Mouse (Mus musculus): ENCODE measurements around the gene Bhlhb9. TPM values are rescaled to one million over a fixed set of nuclear protein-coding genes. Genes with fewer than 3 reads are reported as not detected.
"Not testable (repeated sequence)": the region's sequence is repeated elsewhere in the genome, so short reads cannot be mapped to it uniquely, and the experiment has no call there.

Gene Bhlhb9
- 94.1 and 104 TPM in 2 replicates for polyA plus RNA-seq (2015; fragmentation: Nextera tagmentation; extraction: Ambion mirVana)

DNA sequence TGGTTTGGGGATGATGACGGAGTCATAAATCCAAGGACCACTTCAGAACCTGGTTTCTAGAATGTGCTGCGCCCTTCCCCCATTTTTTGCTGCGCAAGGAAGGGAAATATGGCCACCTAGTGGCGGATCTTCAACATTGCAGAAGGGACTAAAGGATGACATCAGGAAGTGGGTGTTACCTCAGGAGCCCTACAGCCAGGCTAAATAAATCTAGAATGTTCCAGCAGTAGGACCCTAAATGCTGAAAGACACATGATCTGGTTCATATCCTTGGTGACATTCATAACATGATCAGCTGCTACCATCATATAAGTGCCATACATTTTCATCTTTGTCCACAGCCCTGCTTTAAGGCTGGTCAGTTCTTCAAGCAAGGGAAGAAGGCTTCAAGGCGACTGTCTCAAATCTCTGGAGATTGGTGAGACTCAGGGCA is at the start of gene Bhlhb9:
Gene Bhlhb9, plus strand, starts transcription at position 383 of the 433 bp plus-strand sequence.
- 33% methylated on average over 4 of the region's 5 CpGs for WGBS
- H3K4me3 ChIP-seq = peak within 1 kb of the TSS; percentile 59
- peak within 1 kb of the TSS; percentile 50 for H3K4me2 ChIP-seq (replicated peaks)
- not testable (repeated sequence) for H3K36me3 ChIP-seq, H3K4me1 ChIP-seq, H3K27me3 ChIP-seq, H3K9me3 ChIP-seq
- H3K9ac ChIP-seq (replicated peaks) = peak within 1 kb of the TSS; percentile 59
- peak within 1 kb of the TSS; percentile 72 for H3K27ac ChIP-seq (replicated peaks)
- ATAC-seq (replicated peaks) = peak; percentile 4; the same call in 1 of the 2 replicates

DNA sequence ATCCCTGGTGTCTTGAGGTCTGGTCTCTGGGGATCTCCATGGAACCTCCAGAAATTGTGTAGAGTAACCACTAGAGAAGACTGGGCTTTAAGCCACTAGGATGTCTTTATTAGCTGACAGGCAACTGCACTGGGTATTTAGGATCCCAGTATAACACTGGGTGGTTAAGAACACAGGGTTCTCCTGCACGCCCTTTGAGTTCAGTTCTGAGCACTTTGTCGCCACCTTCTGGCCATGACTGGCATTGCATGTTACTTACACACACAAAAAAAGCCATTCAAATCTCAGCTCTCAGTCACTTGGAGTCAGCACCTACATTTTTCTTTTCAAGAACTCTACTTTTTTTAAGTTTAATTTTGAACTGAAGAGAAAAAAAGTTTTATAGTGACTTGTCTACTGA is 44.6 kb upstream of the Bhlhb9 start:
- Histone ChIP-seq H3K9me3 (no peaks in the 10 kb centered on the region), H3K27me3 (no peaks in the 10 kb centered on the region), H3K36me3 (peaks cover 5% of the 10 kb centered on the region; the same call in 1 of the 2 replicates), H3K27ac (replicated peaks) (no peak overlapping the region), H3K4me3 (no peak overlapping the region), H3K9ac (replicated peaks) (no peak overlapping the region), H3K4me1 (no peaks in the 10 kb centered on the region), H3K4me2 (replicated peaks) (no peak overlapping the region)
- ATAC-seq (replicated peaks) = 0 out of 2 replicates have a peak, but pooled peaks have one; percentile 55
- 7% methylated on average over 2 of the region's 2 CpGs for WGBS

DNA sequence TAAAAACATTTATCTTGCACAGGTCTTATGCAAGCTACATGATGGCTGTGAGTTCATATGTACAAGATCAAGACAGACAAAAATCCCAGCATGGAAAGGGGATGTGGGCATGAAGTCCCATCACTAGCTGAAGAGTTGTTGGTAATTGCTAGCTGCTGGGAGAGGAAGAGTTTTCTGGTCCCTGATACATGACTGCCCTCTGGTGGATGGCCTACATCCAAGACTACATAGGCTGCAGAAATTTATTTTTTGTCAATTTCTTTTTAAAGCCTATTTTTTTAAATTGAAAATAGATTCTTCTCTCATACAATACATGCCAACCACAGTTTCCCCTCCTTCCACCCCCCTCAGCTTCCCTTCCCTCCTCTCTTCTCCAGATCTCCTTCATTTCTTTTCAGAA is 35.7 kb upstream of the Bhlhb9 start:
- H3K4me2 ChIP-seq (replicated peaks) = no peak overlapping the region
- no peak overlapping the region for H3K4me3 ChIP-seq
- no peak overlapping the region for H3K9ac ChIP-seq (replicated peaks)
- no peak overlapping the region for H3K27ac ChIP-seq (replicated peaks)
- no peaks in the 10 kb centered on the region for H3K9me3 ChIP-seq
- H3K27me3 ChIP-seq = no peaks in the 10 kb centered on the region
- no peaks in the 10 kb centered on the region for H3K4me1 ChIP-seq
- no peak for ATAC-seq (replicated peaks)
- H3K36me3 ChIP-seq = peaks cover 5% of the 10 kb centered on the region; the same call in 1 of the 2 replicates

DNA sequence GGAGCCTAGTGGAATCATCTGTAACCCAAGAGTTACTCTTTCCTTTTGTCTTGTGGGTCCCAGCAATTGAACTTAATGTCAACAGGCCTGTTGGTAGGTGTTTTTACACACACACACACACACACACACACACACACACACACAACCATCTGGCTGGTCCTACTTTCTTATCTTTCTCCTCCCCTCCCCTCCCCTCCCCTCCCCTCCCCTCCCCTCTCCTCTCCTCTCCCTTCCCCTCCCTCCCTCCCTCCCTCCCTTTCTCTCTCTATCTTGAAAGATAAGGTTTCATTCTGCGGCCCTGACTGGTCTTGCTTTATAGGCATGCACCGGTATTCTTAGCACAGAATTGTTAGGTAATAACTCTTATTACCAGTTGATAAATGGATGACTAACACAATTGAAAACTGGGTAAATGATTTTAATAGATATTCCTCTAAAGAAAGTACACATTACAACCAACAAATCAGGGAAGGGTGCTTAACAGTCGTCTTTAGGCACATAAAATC is 29.3 kb upstream of the Bhlhb9 start:
- H3K4me2 ChIP-seq (replicated peaks) = no peak overlapping the region
- no peaks in the 10 kb centered on the region for H3K36me3 ChIP-seq
- no peaks in the 10 kb centered on the region for H3K27me3 ChIP-seq
- no peaks in the 10 kb centered on the region for H3K9me3 ChIP-seq
- no peak overlapping the region for H3K9ac ChIP-seq (replicated peaks)
- H3K4me1 ChIP-seq = no peaks in the 10 kb centered on the region
- 67% methylated on average over 2 of the region's 3 CpGs for WGBS
- no peak overlapping the region for H3K27ac ChIP-seq (replicated peaks)
- H3K4me3 ChIP-seq = no peak overlapping the region
- ATAC-seq (replicated peaks) = no peak

DNA sequence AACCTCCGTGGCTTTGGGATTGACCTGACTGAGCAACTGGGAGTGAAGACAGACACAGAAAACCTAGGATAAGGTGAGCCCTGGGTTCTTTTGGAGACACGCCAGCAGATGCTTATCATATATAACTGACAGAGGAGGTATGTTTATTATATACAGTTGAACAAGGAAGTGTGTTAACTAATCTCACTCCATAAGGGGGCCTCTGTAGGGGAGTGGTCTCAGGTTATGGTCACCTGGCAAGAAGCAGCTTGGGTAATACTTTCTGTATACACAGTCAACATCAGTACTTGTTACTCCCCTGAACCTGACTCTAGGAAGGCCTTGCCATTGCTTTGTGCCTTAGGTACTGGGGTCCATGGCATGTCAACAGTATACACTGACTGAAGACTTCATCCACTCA is 28.8 kb upstream of the Bhlhb9 start:
- ATAC-seq (replicated peaks) = no peak
- H3K4me1 ChIP-seq = no peaks in the 10 kb centered on the region
- no peaks in the 10 kb centered on the region for H3K9me3 ChIP-seq
- H3K4me2 ChIP-seq (replicated peaks) = no peak overlapping the region
- no peak overlapping the region for H3K9ac ChIP-seq (replicated peaks)
- H3K27me3 ChIP-seq = no peaks in the 10 kb centered on the region
- no peak overlapping the region for H3K4me3 ChIP-seq
- 79% methylated on average over 2 of the region's 2 CpGs for WGBS
- no peaks in the 10 kb centered on the region for H3K36me3 ChIP-seq
- no peak overlapping the region for H3K27ac ChIP-seq (replicated peaks)

DNA sequence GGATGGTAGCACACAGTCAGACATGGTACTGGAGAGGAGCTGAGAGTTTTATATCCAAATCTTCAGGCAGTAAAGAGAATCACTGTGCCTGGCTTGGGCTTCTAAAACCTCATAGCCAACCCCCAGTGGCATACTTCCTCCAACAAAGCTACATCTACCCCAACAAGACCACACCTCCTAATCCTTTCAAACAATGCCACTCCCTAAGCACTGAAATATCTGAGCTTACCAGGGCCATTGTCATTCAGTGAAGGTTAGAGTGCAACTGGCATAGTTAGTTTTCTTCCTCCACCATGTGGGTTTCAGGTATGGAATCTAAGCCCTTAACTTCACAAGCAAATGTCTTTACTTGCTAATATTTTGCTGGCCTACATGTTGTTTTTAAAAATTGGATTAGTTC is 5.9 kb upstream of the Bhlhb9 start:
- Histone ChIP-seq H3K4me1 (no peaks in the 10 kb centered on the region), H3K9ac (replicated peaks) (no peak overlapping the region), H3K4me3 (no peak overlapping the region), H3K27me3 (no peaks in the 10 kb centered on the region), H3K4me2 (replicated peaks) (no peak overlapping the region), H3K9me3 (no peaks in the 10 kb centered on the region), H3K36me3 (no peaks in the 10 kb centered on the region), H3K27ac (replicated peaks) (no peak overlapping the region)
- ATAC-seq (replicated peaks) = no peak

DNA sequence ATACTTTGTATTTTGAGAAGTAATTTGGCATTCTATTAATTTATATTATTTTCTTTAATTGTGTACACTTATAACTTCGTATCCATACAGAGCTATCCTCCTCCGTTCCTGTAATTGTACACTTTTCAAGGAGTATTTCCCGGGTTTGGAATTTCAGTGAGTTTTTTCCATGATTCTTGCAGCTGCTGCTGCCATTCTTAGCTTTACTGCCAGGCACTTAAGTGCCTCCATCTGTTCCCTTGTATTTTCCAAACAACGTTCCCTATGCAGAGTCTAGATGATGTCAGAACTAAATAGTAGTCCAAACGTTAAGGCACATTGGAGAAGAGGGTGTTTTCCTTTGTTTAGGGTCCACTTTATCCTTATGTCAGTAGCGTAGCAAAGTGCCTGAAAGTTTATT is 5.1 kb upstream of the Bhlhb9 start:
- Histone ChIP-seq H3K9ac (replicated peaks) (no peak overlapping the region), H3K4me2 (replicated peaks) (no peak overlapping the region), H3K27me3 (no peaks in the 10 kb centered on the region), H3K27ac (replicated peaks) (peak overlapping the region; percentile 43; the same call in 1 of the 2 replicates), H3K36me3 (no peaks in the 10 kb centered on the region), H3K4me3 (no peak overlapping the region), H3K4me1 (no peaks in the 10 kb centered on the region), H3K9me3 (no peaks in the 10 kb centered on the region)
- WGBS = 54% methylated on average over 6 of the region's 6 CpGs
- no peak for ATAC-seq (replicated peaks)

DNA sequence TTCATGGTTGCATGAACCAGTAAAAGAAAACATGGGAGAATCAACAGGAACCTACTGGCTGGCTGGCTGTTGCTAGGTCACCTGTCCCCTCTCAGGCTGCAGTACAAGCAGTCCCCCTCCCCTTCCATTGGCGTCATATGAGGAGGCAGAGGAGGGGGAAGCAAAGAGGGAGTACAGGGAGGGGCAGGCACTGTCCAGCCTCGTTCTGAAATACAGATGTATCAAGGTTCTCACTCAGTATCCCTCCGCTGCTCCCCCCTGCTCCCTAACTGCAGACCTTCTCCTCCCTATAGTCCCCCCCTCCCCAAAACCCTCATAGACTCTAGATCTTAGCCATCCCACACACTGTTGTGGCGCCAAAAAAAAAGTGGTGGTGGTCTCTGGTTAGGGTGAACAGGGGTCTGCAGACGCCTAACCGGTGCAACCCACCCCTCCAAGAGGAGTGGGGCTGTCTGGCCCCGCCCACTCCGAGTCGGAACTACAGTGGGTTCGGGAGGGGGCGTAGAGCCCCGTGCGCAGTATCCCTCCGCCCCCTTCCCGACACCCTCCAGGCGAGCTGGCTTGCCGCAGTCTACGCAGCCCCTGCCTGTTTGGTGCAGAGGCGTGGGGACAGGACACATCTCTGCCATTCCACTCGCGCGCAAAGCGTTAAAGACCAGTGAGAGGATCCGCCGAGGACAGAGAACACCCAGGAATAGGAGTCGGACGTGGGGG is 1.6 kb upstream of the Bhlhb9 start:
- 24% methylated on average over 26 of the region's 27 CpGs for WGBS
- Histone ChIP-seq H3K4me2 (replicated peaks) (peak overlapping the region; percentile 50), H3K9ac (replicated peaks) (peak overlapping the region; percentile 59), H3K4me3 (peak overlapping the region; percentile 59), H3K27ac (replicated peaks) (peak overlapping the region; percentile 72)
- H3K27me3 ChIP-seq, H3K9me3 ChIP-seq, H3K4me1 ChIP-seq, H3K36me3 ChIP-seq: not testable (repeated sequence)
- ATAC-seq (replicated peaks) = peak; percentile 94

DNA sequence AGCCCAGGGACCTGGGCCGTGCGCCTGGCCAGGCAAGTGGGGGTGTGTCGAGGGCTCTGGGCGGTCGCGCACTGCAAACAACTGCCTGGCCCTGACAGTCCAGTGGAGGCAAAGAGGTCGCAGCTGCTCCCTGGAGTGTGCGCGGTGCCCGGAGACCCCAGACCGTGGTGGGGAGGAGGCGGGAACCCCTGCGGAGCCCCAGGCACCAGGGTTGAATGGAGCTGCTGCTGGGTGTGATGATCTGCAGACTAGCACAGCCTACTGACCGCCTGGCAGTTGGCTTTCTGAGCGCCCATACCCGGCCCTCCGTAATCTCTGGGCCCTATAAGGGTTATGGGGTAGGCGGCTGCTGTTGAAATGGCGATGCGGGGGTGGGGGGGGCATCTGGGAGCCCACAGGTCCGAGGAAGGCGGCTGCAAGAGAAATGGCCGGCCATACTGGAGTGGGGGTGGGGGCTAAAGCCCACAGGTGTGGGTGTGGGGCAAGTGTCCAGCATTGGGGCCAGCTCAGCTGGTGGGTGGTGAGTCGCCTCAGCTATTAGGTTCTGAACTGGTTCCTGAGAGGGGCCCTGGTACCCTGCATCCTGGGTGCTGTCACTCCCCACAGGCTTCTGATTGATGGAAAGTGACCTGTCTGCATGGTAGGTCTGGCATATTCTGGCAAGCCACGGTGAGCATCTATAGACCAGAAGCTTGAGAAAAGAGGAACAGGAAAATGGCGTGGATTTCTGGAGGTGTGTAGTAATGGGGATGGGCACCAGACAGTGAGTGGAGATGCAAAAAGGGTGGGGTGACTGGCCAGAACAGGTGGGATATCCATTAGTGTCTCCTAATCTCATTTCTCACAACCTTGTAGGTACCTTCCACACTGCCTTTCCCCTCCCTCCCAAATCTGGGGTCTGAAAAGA is 836 bp upstream of the Bhlhb9 start:
- H3K27me3 ChIP-seq, H3K36me3 ChIP-seq, H3K9me3 ChIP-seq, H3K4me1 ChIP-seq: not testable (repeated sequence)
- Histone ChIP-seq H3K4me2 (replicated peaks) (peak overlapping the region; percentile 50), H3K9ac (replicated peaks) (peak overlapping the region; percentile 59), H3K27ac (replicated peaks) (peak overlapping the region; percentile 72), H3K4me3 (peak overlapping the region; percentile 59)
- WGBS = 29% methylated on average over 26 of the region's 26 CpGs
- peak; percentile 66 for ATAC-seq (replicated peaks)

DNA sequence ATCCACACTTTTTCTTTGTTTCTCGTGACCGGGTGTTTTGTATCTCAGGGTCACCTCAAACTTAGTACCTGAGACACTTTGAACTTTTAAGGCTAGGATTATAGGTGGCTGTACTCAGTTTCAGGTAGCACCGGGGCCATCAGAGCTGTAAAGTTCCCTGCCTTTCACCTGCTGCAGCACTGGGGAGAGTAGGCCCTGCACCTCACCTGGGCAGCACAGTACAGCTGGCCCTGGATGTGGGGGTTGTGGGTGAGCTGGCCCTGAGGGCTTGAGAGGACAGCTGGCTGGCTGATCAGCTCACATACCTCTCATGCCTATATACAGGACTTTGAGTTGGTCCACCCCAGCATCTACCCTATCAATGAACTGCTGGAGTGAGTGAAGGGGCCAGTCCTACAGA is 6.8 kb downstream of the Bhlhb9 start:
- no peak for ATAC-seq (replicated peaks)

DNA sequence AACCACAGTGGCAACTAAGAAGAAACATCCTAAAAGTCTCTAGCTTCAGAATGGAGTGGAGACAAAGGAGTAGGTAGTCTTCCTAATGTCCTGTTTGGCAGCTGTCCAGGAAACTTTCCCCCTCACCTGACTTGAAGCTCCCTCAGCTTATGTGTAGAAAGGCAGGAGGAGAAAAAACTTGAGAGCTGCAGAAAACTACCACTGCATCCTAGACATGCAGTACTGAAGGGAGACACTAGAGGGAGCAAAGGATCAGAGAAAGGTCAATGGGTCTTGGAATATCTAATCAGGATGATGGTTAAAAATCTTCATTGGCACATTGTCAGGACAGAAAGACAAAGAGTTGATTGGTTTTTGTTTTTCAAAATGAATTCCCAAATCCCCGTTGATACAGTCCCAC is 8.4 kb downstream of the Bhlhb9 start:
- 11% methylated on average over 1 of the region's 1 CpGs for WGBS
- H3K9ac ChIP-seq (replicated peaks) = no peak overlapping the region
- H3K4me1 ChIP-seq = no peaks in the 10 kb centered on the region
- 0 out of 2 replicates have a peak, but pooled peaks cover 3% of the 10 kb centered on the region for H3K36me3 ChIP-seq
- ATAC-seq (replicated peaks) = 0 out of 2 replicates have a peak, but pooled peaks have one; percentile 38
- H3K9me3 ChIP-seq = no peaks in the 10 kb centered on the region
- H3K4me2 ChIP-seq (replicated peaks) = no peak overlapping the region
- no peaks in the 10 kb centered on the region for H3K27me3 ChIP-seq
- no peak overlapping the region for H3K27ac ChIP-seq (replicated peaks)
- H3K4me3 ChIP-seq = no peak overlapping the region

More for the DNA sequence above, 6.8 kb downstream of the Bhlhb9 start:
- Histone ChIP-seq H3K4me3 (no peak overlapping the region), H3K9ac (replicated peaks) (no peak overlapping the region), H3K36me3 (peaks cover 6% of the 10 kb centered on the region), H3K4me2 (replicated peaks) (no peak overlapping the region), H3K9me3 (no peaks in the 10 kb centered on the region), H3K4me1 (no peaks in the 10 kb centered on the region), H3K27me3 (no peaks in the 10 kb centered on the region), H3K27ac (replicated peaks) (no peak overlapping the region)
- WGBS = 94% methylated on average over 3 of the region's 3 CpGs

DNA sequence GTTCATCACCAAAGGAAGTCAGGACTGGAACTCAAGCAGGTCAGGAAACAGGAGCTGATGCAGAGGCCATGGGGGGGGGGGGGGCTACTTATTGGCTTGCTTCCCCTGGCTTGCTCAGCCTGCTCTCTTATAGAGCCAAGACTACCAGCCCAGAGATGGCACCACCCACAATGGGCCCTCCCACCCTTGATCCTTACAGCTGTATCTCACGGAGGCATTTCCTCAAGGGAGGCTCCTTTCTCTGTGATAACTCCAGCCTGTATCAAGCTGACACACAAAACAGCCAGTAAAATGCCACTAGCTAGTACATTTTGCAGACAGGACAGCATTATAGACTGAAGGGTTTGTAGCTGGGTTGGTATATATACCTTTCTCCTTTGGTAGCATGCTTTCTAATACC is 38.5 kb downstream of the Bhlhb9 start:
- not testable (repeated sequence) for H3K36me3 ChIP-seq; H3K4me3 ChIP-seq; H3K9ac ChIP-seq (replicated peaks); H3K4me2 ChIP-seq (replicated peaks); H3K27ac ChIP-seq (replicated peaks); H3K4me1 ChIP-seq; H3K27me3 ChIP-seq; ATAC-seq (replicated peaks); H3K9me3 ChIP-seq
- 56% methylated on average over 1 of the region's 1 CpGs for WGBS

Data from forebrain, embryonic 15.5 days (tissue).